Mouse (Mus musculus) layer of hippocampus, postnatal 36 days (tissue): Measurements from ENCODE around the gene Chchd3. TPM values are rescaled to one million over a fixed set of nuclear protein-coding genes. Genes with fewer than 3 reads are reported as not detected.

Source experiments
- DNase-seq, 2 experiments: peaks; one replicate each; pipeline ENCODE4 v3.0.0; 2022
- total RNA-seq, 2 experiments: library from RNA; stranded (reverse); gene quantifications; 2 replicates each; pipeline ENCODE4 v1.2.3; 2021

Chchd3 gene
- total RNA-seq, 2 experiments from 2014 or later = 90.7 to 104 TPM

DNA sequence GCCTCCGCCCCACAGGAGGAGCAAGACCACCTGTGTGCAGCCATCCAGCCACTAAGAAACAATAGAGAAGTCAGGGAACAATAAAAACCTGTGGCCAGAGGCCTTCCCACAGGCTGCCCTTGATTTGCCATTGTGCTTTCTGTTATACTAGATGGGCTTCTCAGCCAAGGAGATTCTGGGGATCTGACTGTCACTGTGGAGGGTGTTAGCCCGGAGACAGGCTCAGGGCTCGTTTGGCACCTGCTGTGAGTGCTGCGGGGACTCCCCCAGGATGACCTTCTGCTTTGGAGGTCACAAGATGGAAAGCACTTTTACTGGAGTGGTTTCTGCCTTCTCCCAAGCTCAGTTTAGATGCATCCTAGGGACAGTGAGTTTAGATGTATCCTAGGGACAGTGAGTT, 262.5 kb downstream of the Chchd3 start:
- no peak for DNase-seq

- no peak for DNase-seq
These were observed 264.2 kb downstream of the Chchd3 start for GRCm38 (mm10) chr6:32795653-32796500.

GRCm38 (mm10) chr6:32793575-32793974, 266.5 kb downstream of the Chchd3 start:
- DNase-seq = no peak

DNA sequence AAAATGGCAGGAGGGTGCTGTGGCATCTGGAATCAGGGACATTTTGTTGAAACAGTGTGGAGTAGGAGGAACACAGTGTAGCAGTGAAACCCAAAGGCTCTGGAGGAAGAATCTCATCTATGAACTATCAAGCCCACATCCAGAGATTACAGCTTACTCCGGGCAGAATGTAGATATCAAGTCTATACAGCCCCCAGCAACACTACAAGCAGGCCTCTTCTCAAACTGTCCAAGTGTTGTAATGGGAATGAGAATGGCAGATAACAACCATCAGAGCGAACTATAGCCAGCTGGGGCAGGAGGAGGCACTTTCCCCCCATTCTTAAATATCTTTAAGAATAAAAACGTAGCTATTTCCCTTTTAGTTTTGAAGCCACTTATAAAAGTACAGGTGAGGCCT, 266.9 kb downstream of the Chchd3 start:
- DNase-seq = no peak

DNA sequence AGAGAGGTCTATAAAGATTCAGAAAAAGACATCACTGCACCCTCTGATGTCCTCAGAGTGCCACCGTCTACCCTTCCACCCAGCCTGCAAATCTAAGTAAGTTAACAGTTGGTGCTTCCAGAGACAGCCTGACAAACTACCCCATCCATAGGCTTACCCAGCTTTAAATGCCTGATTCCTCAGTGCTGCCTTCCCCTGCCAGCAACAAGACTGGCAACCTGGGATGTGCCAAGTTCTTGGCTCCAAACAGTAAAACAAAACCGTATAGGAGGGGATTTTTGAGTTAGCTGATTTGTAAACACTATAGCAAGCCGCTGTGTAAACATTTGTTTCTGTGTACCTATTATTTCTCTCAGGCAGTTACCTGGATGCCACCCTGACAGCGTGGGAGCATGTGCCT, 269.6 kb downstream of the Chchd3 start:
- DNase-seq = no peak

DNA sequence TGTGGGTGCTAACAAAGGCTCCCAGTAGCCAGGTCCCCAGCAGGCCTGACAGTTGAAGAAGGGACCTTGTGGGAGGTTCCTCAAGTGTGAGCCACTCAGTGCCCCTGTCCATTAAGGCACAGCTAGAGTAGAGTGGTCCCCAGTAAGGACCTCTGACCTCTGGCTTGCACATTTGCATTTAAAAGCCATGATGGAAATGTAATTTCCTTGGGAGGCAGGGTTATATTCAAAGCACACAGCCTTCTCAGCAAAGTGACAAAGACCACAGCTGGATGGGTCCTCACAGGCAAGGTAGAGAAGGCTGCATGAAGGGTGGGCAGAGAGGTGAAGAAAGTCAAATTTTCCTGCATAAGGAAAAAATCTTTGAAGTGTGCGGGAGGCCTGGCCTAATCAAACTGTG, 272.7 kb downstream of the Chchd3 start:
- no peak for DNase-seq

DNA sequence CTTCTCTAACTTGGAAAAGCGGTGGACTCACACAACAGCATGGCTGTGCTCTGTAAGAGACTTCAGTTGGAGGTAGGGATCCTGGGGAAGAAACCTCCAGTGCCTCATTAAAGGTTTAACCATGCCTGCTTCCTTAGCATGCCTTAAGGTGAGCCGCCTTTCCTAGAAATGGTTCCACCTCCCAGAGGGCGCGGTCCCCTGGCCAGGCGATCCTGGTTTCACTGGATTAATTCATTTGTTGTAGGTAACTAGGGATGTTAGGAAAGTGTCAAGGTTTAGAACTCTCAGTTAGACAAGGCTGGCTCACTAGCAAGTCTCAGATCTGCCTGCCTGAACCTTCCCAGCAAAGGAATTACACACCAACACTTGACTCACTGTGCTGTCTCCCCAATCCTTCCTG, 273.9 kb downstream of the Chchd3 start:
- no peak for DNase-seq

GRCm38 (mm10) chr6:32783102-32783501, 277.0 kb downstream of the Chchd3 start:
- no peak for DNase-seq

DNA sequence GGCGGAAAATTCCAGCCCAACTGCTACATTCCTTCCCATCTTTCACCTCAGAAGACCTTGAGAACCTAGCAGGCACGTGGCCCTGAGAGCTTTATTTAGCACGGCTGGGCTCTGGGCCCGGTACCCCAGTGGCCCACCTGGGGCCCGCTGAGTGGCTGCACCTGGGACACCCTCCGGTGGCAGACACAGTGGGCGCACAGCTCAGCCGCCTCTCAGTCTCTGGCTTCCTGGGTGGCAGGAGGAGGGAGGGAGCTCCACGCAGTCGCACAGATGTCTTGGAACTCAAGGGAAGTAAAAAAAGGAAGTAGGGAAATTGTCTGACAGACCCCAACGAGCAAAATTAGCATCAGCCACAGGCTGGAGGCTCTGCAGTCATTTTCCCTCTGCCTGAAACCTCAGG, 279.5 kb downstream of the Chchd3 start:
- DNase-seq = peak; percentile 60 to 62

GRCm38 (mm10) chr6:32776384-32776783, 283.7 kb downstream of the Chchd3 start:
- no peak for DNase-seq

GRCm38 (mm10) chr6:32754524-32754923, 305.5 kb downstream of the Chchd3 start:
- peak in 1 of 2 experiments; percentile 11 for DNase-seq

DNA sequence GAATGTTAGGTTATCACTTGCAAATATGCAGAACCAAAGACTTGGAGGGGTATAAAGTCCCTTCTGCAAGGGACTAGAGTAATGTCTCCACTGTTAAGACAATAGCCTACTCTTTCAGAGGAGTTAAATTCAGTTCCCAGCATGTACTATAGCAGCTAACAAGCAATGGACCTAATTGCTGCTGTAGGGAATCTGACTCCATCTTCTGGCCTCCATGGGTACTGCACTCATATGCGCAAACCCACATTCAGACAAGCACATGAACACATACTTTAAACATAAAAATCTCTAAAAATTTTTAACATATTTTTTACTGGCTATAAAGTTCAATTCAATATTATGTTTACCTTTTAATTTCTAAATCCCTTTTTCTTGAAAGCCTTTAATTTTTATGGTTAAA, 310.2 kb downstream of the Chchd3 start:
- no peak for DNase-seq

DNA sequence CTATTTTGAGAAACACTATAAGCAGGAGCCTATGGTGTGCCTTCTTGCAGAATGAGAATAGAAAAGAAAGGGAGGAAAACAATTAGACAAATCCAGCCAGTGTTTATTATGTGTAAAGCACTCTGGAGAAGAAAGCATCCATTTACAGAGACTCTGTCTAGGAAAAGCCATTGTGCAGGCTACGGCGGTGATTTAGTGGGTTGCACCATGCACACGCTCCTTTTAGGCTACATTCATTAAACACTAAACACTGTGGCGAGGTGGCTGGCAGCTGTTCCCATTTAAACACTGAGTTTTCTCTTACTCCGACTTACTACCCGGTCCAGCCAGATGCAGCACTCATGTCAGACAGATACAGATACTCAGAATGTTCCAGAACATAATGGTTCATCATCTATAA, 311.3 kb downstream of the Chchd3 start:
- no peak for DNase-seq

DNA sequence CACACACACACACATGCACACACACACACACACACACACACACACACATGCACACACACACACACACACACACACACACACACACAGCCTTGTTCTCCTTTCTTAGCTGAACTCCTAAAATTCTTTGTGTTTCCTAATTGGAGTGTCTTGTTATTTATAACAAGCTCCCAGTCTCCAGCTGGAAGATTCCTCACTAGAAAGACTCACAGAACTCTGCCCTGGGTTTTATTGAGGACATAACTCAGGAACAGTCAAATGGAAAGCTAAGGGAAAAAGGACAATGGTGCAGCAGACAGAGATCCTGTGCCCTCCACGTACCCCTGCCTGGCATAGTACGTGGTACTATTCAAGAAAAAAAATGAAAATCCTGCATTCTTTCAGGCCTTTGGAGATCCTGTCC, 312.7 kb downstream of the Chchd3 start:
- no peak for DNase-seq

Other genes with a start within 250 kb of the Chchd3 start
- gene Exoc4, start 188.8 kb upstream of the Chchd3 start, total RNA-seq = 10 to 100 TPM; 83.9 to 90.8 TPM